Mouse (Mus musculus): ENCODE results near the gene Hapln1. TPM values are rescaled to one million over a fixed set of nuclear protein-coding genes. Genes with fewer than 3 reads are reported as not detected.

Gene Hapln1
- total RNA-seq (2015) (0.25 TPM in 1 of 2 replicates, not detected in the other), total RNA-seq (2017) (not detected in 2 replicates)

DNA sequence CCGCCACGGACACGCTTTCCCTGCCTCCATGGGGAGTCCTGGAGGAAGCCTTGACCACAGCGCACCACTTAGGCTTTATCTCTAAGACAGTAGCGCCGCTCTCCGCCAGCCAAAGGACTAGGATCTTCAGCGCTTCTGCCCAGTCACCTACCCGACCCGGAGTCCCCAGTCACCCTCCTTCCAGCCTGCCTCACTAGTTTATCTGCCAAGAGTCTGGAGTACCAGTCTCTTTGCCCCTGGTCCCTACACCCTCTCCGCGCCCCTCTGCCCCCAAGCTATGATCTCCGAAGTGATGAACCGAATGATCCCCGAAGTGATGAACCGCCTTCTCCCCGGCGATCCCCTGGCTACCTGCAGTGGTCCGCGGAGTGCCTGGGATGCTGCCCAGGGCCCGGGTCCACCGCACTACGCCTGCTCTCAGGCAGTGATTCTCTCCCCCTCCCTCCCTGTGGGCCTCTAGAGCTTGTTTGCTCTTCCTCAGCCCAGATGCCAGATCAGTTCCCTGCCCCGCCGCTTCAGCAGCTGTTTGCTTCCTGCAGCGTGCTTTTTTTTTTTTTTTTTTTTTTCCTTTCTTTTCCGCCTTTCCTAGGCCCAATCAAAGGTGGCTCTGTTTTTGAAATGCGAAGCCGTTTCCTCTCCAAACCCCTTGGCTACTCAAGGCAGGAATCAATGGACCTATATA, at the start of gene Hapln1:
Hapln1 (plus strand) TSS at position 592 of the 682 bp plus-strand sequence.
- ATAC-seq (ENCODE audit: poor library complexity, severe bottlenecking), result peak; percentile 43

GRCm38 (mm10) chr13:89493169-89493568, 46.4 kb upstream of the Hapln1 start:
- no peak for ATAC-seq (ENCODE audit: poor library complexity, severe bottlenecking)

DNA sequence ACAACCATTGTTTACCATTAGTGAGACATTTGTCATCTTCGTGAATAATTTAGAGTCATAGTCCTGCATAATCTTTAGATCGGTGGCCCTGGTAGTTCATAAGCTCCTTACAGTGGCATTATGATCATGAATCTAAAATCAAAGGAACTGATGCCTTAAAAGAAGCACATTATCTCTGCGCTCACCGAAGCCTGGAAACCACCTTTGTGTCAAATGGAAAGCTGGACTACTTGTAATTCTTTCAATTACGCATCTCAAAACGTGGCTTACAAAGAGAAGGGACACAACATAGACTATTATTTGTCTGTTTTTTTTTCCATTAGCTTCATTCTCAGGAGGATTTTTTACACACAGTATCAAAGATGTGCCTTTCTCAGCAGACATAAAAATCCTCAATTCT, 45.9 kb upstream of the Hapln1 start:
- no peak for ATAC-seq (ENCODE audit: poor library complexity, severe bottlenecking)

- ATAC-seq (ENCODE audit: poor library complexity, severe bottlenecking), result no peak
Measured at GRCm38 (mm10) chr13:89496569-89496968, 43.0 kb upstream of the Hapln1 start.

- ATAC-seq (ENCODE audit: poor library complexity, severe bottlenecking), result no peak
Measured at GRCm38 (mm10) chr13:89499419-89499818, 40.2 kb upstream of the Hapln1 start.

GRCm38 (mm10) chr13:89521507-89521908, 18.1 kb upstream of the Hapln1 start:
- no peak for ATAC-seq (ENCODE audit: poor library complexity, severe bottlenecking)

GRCm38 (mm10) chr13:89528716-89529115, 10.9 kb upstream of the Hapln1 start:
- no peak for ATAC-seq (ENCODE audit: poor library complexity, severe bottlenecking)

DNA sequence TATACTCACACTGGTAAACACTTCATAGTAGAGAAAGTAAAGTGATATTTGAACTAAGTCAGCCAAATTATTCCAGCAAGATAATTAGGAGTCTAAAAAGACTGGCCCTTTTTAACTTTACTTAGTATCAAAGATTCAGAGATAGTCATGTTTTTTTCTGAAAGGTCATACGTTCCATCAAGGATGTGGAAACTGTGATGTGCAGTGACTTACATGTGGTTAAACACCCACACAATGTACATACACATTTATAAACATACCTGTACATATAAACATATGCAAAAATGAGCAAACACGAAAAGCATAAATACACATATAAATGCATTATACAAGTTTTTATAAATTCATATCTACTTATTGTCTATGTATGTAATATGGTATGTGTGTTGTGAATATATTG, 9.2 kb upstream of the Hapln1 start:
- no peak for ATAC-seq (ENCODE audit: poor library complexity, severe bottlenecking)

DNA sequence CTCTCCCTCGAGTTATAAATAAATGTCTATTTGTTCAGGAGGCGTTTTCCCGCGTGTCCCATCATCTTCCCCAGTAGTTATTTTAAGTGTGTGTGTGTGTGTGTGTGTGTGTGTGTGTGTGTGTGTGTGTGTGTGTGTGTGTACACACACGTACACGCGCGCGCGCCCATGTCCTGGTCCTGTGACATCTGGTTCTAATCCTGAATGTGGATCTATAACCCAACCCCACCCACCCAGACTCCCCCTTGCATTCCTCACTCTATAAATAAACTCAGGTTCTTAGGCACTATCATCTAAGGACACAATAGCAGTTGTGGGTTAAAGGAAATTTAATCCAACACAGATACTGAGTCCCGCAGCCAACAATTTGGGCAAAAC, 280 bp downstream of the Hapln1 start:
- ATAC-seq (ENCODE audit: poor library complexity, severe bottlenecking), result no peak

- no peak for ATAC-seq (ENCODE audit: poor library complexity, severe bottlenecking)
Measured at GRCm38 (mm10) chr13:89540301-89540982, 846 bp downstream of the Hapln1 start.

GRCm38 (mm10) chr13:89543003-89543402, 3.4 kb downstream of the Hapln1 start:
- ATAC-seq (ENCODE audit: poor library complexity, severe bottlenecking), result peak; percentile 75

DNA sequence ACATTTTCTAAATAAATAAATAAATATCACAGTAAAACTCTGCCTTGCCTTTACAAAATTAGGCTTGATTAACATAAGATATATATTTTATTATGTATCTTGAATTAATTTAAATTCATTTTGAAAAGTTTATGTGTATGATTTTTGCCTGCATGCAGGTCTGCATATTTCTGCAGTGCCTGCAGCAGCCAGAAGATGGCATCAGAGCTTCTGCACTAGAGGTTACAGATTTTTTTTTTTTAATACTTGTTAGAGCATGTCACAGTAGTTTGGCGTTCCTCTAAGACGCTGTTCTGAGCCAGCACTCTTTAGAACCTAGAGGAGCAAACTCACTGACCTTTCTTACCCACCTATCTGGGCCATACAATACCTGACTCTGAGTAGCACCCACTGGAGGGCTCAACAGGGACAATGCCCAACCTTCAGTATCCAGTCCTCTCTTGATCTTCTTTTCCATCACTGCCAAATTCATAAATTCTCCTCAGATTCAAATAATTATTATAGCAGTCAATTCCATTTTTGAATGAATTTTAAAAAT, 8.7 kb downstream of the Hapln1 start:
- 0 out of 2 replicates have a peak, but pooled peaks have one; percentile 51 for ATAC-seq (ENCODE audit: poor library complexity, severe bottlenecking)

- no peak for ATAC-seq (ENCODE audit: poor library complexity, severe bottlenecking)
Measured at GRCm38 (mm10) chr13:89549507-89549906, 9.9 kb downstream of the Hapln1 start.

DNA sequence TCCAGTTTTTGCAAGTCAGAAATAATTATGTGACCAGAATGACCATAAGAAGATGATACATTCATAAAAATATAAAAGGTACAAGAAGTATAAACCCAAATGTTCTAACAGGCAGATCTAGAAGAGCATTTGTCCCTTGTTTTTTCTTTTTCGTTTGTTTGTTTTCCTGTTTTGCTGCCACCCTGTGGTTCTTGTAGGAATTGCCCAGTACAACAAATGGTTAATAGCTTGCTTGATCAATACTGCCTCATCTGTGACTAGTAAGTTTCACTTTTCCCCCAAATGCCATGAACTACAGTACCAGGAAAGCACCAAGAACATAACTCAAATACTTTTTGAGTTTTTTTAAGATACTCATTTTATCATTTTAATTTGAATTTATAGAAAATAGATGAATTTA, 11.9 kb downstream of the Hapln1 start:
- no peak for ATAC-seq (ENCODE audit: poor library complexity, severe bottlenecking)

- ATAC-seq (ENCODE audit: poor library complexity, severe bottlenecking), result no peak
Measured at GRCm38 (mm10) chr13:89564518-89564917, 24.9 kb downstream of the Hapln1 start.

GRCm38 (mm10) chr13:89566300-89566699, 26.7 kb downstream of the Hapln1 start:
- ATAC-seq (ENCODE audit: poor library complexity, severe bottlenecking), result no peak

GRCm38 (mm10) chr13:89579115-89579514, 39.5 kb downstream of the Hapln1 start:
- ATAC-seq (ENCODE audit: poor library complexity, severe bottlenecking), result no peak

DNA sequence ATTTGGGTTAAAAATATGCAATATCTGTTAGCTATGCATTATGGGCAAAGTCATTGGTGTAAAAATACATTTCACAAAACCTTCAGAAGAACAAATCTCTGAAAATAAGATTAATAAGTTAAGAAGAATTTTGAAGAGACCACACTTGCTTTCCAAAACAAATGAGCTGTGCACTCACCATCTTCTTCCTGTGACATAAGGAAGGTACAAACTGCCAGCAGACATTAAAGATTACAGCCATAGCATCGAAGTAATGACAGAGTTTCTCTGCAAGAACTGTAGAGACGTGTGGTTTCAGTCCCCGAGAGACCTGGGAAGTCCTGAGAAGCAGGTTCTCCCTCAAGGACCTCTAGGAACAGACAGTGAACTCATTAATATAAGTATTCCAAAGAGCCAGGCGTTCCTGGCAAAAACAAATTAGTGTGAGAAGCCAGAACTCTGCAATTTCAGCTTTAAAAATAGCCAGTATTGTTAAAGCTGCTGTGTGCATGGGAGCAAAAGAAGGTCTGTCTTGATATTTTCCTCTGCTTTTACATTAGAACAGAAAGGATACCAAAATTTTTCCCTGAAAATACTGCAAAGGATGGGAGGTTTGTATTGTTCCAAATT, 43.6 kb downstream of the Hapln1 start:
- ATAC-seq (ENCODE audit: poor library complexity, severe bottlenecking), result no peak

DNA sequence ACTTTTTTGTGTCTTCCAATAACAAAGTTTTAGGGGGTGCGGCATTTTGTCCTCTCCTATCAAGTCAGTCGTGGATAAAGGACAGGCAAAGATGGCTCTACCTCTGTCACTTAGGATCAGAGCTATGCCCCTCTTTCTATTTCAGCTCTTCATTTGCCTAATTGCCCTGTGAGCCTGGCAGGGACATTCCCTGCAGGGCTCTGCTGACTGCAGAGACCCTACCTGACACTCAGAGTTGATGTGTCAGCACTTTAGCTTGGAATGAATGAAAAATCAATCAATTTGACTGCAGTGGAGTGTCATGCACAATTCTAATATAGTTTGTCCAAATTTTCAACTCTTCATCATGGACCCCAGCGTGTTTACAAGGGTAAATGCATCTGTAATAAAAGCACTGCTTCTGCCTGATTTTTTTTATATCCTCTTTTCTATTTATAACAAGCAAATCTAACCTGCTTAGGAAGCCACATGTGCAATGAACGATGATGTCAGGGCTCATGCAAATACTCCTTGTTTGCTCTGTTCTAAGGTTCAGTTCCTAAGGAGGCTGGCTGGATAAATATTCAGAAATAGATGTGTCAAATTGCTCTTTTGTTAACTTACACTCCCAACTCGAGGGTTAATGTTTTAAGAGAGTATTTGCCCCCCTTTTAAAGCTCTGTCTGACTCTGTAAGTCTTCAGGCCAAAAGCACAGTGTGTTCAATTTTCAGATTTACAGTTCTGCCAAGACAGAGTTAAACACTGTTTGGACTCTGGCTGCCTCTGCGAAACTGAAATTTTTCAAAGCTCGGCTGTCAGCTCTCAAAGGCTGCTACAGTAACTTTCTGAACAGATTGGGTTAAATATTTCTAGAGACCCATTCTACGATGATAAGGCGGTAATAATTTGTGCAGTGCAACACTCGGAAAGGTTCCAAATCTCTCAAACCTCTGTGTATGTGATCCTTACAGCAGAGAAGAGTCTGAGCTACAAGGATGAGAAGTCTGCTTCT, 44.4 kb downstream of the Hapln1 start:
- no peak for ATAC-seq (ENCODE audit: poor library complexity, severe bottlenecking)

DNA sequence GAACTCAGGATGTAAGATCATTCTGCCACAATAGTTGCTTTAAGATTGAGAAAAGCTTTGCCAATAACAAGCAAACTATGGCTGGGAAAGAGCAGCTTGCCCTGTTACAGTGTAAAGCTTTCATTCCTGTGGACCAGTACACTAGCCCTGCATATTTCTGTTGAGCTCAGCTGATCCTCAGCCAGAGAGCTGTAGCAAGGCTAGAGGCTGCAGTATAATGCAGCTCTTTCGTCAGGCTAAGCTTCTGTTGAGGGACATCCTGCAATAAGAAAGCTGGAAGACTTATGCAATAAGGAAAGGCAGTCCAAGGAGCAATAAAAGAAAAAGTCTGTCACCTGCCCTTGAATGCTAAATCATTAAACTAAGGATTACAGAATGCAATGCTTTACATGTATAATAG, 45.5 kb downstream of the Hapln1 start:
- no peak for ATAC-seq (ENCODE audit: poor library complexity, severe bottlenecking)

GRCm38 (mm10) chr13:89595105-89595504, 55.5 kb downstream of the Hapln1 start:
- ATAC-seq (ENCODE audit: poor library complexity, severe bottlenecking), result no peak

All from megakaryocyte, adult 5-6 weeks (primary cell).